Mouse (Mus musculus) midbrain, postnatal 0 days (tissue): ENCODE measurements at regions not wholly inside any gene's neighbourhood (a gene's known extent, or its start where the extent isn't known, plus 50 kb on each side); places are given as distances from the start of the nearest gene placed in this dataset. TPM values are rescaled to one million over a fixed set of nuclear protein-coding genes. Genes with fewer than 3 reads are reported as not detected.

ENCODE experiments used
- ATAC-seq: fragments of 200-750 bp; cut with Nextera tagmentation; 2 replicates; pipeline ENCODE4 v1.8.0; 2017; ENCODE audit warnings: moderate number of reproducible peaks, mild to moderate bottlenecking, moderate TSS enrichment, moderate library complexity; ENCODE audit not compliant: low FRiP score
- DNase-seq: peaks from one replicate; pipeline ENCODE4 v3.0.0-alpha.2; 2015; ENCODE audit warnings: low spot score
- H3K27ac ChIP-seq: fragments of 300-500 bp; sonication (generic); 2 replicates; pipeline ENCODE4 v1.5.1; 2014; ENCODE audit warnings: low read depth, mild to moderate bottlenecking, low read length, mixed read lengths
- H3K27me3 ChIP-seq: fragments of 300-500 bp; sonication (generic); 2 replicates; pipeline ENCODE4 v1.6.1; 2014; ENCODE audit warnings: low read length, control low read depth, mixed read lengths; ENCODE audit not compliant: insufficient read depth
- H3K36me3 ChIP-seq: fragments of 300-500 bp; sonication (generic); 2 replicates; pipeline ENCODE4 v1.6.1; 2014; ENCODE audit warnings: low read length, control low read depth, mixed read lengths; ENCODE audit not compliant: insufficient read depth
- H3K4me1 ChIP-seq: fragments of 300-500 bp; sonication (generic); 2 replicates; pipeline ENCODE4 v1.6.1; 2014; ENCODE audit warnings: mild to moderate bottlenecking, control low read depth, antibody characterized with exemption, low read length, mixed read lengths; ENCODE audit not compliant: insufficient read depth
- H3K4me2 ChIP-seq: fragments of 300-500 bp; sonication (generic); 2 replicates; pipeline ENCODE4 v1.6.1; 2014; ENCODE audit warnings: low read depth, mild to moderate bottlenecking, low read length, mixed read lengths; ENCODE audit not compliant: poor library complexity, severe bottlenecking
- H3K4me3 ChIP-seq: fragments of 300-500 bp; sonication (generic); 2 replicates; pipeline ENCODE4 v1.5.1; 2014; ENCODE audit warnings: low read depth, mild to moderate bottlenecking, low read length, moderate library complexity
- H3K9ac ChIP-seq: fragments of 300-500 bp; sonication (generic); replicated peaks from 2 replicates; pipeline ENCODE4 v1.6.1; 2014; ENCODE audit warnings: mild to moderate bottlenecking, low read length, moderate library complexity, mixed read lengths; ENCODE audit not compliant: poor library complexity, severe bottlenecking
- H3K9me3 ChIP-seq: fragments of 300-500 bp; sonication (generic); 2 replicates; pipeline ENCODE4 v1.6.1; 2016; ENCODE audit warnings: low read length, control low read depth
- CTCF ChIP-seq: IDR thresholded peaks from 2 replicates; pipeline ENCODE4 v1.5.1; 2016; ENCODE audit warnings: antibody characterized with exemption, mild to moderate bottlenecking
- WGBS: fragments of 180-500 bp; shearing (Covaris S2); extraction: QIAGEN DNeasy Blood & Tissue Kit; methylation state at CpG from one replicate; pipeline ENCODE4 v1.1.7; 2014; 5-methylcytosine and 5-hydroxymethylcytosine counted together
- microRNA-seq: library from miRNA; unstranded; fragments of <30 nt; microRNA quantifications from one replicate; pipeline ENCODE4, GENCODE M21; 2016; ENCODE audit warnings: borderline number of aligned reads

GRCm38 (mm10) chr1:144926136-144926535 is 150.9 kb upstream of the Rgs18 start:
- Histone ChIP-seq H3K36me3 (no peaks in the 10 kb centered on the region), H3K27ac (no peak overlapping the region), H3K4me3 (no peak overlapping the region), H3K27me3 (no peaks in the 10 kb centered on the region), H3K9ac (no peak overlapping the region), H3K4me1 (no peaks in the 10 kb centered on the region), H3K4me2 (no peak overlapping the region), H3K9me3 (no peaks in the 10 kb centered on the region)
- no peak for TF ChIP-seq CTCF
- 80% methylated on average over 2 of the region's 2 CpGs for WGBS
- ATAC-seq (no peak), DNase-seq (peak; percentile 6)

- Histone ChIP-seq H3K4me1 (no peaks in the 10 kb centered on the region), H3K27me3 (no peaks in the 10 kb centered on the region), H3K27ac (no peak overlapping the region), H3K9me3 (no peaks in the 10 kb centered on the region), H3K9ac (no peak overlapping the region), H3K36me3 (no peaks in the 10 kb centered on the region), H3K4me3 (no peak overlapping the region), H3K4me2 (no peak overlapping the region)
- no peak for DNase-seq
- no peak for TF ChIP-seq CTCF
- no peak for ATAC-seq
- 94% methylated on average over 5 of the region's 5 CpGs for WGBS
These were observed 141.3 kb upstream of the Rgs18 start for GRCm38 (mm10) chr1:144916568-144916967.

GRCm38 (mm10) chr1:144902987-144903386 is 127.8 kb upstream of the Rgs18 start:
- DNase-seq (no peak), ATAC-seq (no peak)
- Histone ChIP-seq H3K9ac (no peak overlapping the region), H3K9me3 (no peaks in the 10 kb centered on the region), H3K4me2 (no peak overlapping the region), H3K27ac (no peak overlapping the region), H3K36me3 (no peaks in the 10 kb centered on the region), H3K4me1 (no peaks in the 10 kb centered on the region), H3K27me3 (no peaks in the 10 kb centered on the region), H3K4me3 (no peak overlapping the region)
- WGBS: 82% methylated on average over 3 of the region's 3 CpGs
- TF ChIP-seq CTCF: no peak

- H3K27me3 ChIP-seq: no peaks in the 10 kb centered on the region
- DNase-seq (peak; percentile 36), ATAC-seq (0 out of 2 replicates have a peak, but pooled peaks have one; percentile 16)
- no peak overlapping the region for H3K4me2 ChIP-seq
- no peak overlapping the region for H3K9ac ChIP-seq
- WGBS: 53% methylated on average over 2 of the region's 2 CpGs
- no peaks in the 10 kb centered on the region for H3K36me3 ChIP-seq
- TF ChIP-seq CTCF: no peak
- no peaks in the 10 kb centered on the region for H3K4me1 ChIP-seq
- H3K27ac ChIP-seq: no peak overlapping the region
- H3K9me3 ChIP-seq: no peaks in the 10 kb centered on the region
- H3K4me3 ChIP-seq: no peak overlapping the region
These were observed 108.4 kb upstream of the Rgs18 start for GRCm38 (mm10) chr1:144883633-144884032.

GRCm38 (mm10) chr1:144862133-144862532 is 86.9 kb upstream of the Rgs18 start:
- DNase-seq (no peak), ATAC-seq (no peak)
- Histone ChIP-seq H3K4me1 (no peaks in the 10 kb centered on the region), H3K27me3 (no peaks in the 10 kb centered on the region), H3K4me2 (no peak overlapping the region), H3K9ac (no peak overlapping the region), H3K36me3 (no peaks in the 10 kb centered on the region), H3K9me3 (no peaks in the 10 kb centered on the region), H3K27ac (no peak overlapping the region), H3K4me3 (no peak overlapping the region)
- 82% methylated on average over 1 of the region's 1 CpGs for WGBS
- TF ChIP-seq CTCF: no peak

Small RNAs in the stretch of these regions (microRNA-seq; reads per million reads assigned to microRNA genes)
- not detected for gene Gm25708
